Mouse (Mus musculus): ENCODE measurements around the gene Ap1s1.

DNA sequence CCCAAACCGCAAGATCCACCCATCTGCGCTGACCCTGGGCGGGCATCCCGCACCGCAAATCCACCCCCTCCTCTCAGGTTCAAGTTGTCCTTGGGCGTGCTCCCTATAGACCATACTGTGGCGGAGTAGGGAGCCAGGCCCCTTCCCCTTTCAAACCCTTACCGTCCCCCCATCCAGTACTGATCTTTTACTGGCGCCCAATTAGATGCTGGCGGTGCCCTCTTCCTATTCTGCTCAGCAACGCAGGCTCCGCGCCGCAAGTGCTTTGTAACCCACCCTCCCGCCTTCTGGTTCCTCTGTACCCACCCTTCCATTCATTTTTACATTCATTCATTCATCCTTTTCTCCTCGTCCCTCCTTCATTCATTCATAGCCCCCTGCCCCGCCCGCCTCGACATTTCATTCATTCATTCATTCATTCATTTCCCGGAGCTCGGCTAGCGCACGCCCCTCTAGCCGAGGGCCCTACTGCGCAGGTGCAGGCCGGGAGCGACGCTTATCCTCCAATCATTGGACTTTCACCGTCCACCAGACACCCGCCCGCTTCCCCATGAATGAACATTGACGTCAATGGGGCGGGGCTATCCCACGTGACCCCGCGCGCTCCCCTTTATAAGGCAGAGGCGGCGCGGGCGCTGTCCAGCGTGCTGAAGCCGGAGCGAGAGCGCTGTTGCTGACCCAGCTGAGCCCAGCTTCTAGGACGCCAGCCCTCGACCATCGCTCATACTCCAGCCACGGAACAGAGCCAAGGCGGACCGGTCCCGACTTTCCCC, 16.1 kb downstream of the Ap1s1 start:
- peak; percentile 27; the same call in 1 of the 2 replicates for TF ChIP-seq POLR2A (IDR thresholded peaks at IDR 0.05; ENCODE audit: borderline replicate concordance, control insufficient read depth, low read depth, low read length)
- no peak for TF ChIP-seq CTCF (IDR thresholded peaks at IDR 0.05; ENCODE audit: control insufficient read depth, insufficient read depth, low read length)
